Mouse (Mus musculus) cerebellum, adult 2 months (tissue): ENCODE data around the gene Hcfc1r1. TPM values are rescaled to one million over a fixed set of nuclear protein-coding genes. Genes with fewer than 3 reads are reported as not detected.

Experiments used
- DNase-seq, 2 experiments: peaks; one replicate each; pipeline ENCODE4 v3.0.0; 2021
- H3K27ac ChIP-seq: fragments of 200-500 bp; 2 replicates; pipeline ENCODE4 v1.5.1; 2012; ENCODE audit warnings: low read length, control low read depth, inconsistent platforms; ENCODE audit not compliant: insufficient read depth
- H3K27me3 ChIP-seq: fragments of 200-500 bp; 2 replicates; pipeline ENCODE4 v1.6.1; 2012; ENCODE audit warnings: inconsistent platforms, mild to moderate bottlenecking, low read length, moderate library complexity; ENCODE audit not compliant: control insufficient read depth, insufficient read depth
- H3K4me1 ChIP-seq: fragments of 200-500 bp; 2 replicates; pipeline ENCODE4 v1.6.1; 2011; ENCODE audit warnings: low read length; ENCODE audit not compliant: control insufficient read depth, insufficient read depth
- H3K4me3 ChIP-seq: fragments of 200-500 bp; replicated peaks from 2 replicates; pipeline ENCODE3; 2011; ENCODE audit warnings: mild to moderate bottlenecking, low read depth, low read length, control low read depth; ENCODE audit not compliant: insufficient read depth
- CTCF ChIP-seq: fragments of 200-500 bp; IDR thresholded peaks from 2 replicates; pipeline ENCODE4 v1.5.1; 2011; ENCODE audit warnings: low read depth, mild to moderate bottlenecking, control low read depth, low read length, moderate library complexity, borderline replicate concordance; ENCODE audit not compliant: insufficient read depth
- POLR2A ChIP-seq: fragments of 200-500 bp; IDR thresholded peaks from 2 replicates; pipeline ENCODE4 v1.6.1; 2011; ENCODE audit warnings: low read length, control low read depth, borderline replicate concordance; ENCODE audit not compliant: insufficient read depth
- WGBS: fragments of 180-500 bp; shearing (Covaris S2); methylation state at CpG from one replicate; pipeline ENCODE4 v1.1.7; 2018; 5-methylcytosine and 5-hydroxymethylcytosine counted together
- polyA plus RNA-seq: library from polyadenylated mRNA; depleted of rRNA; stranded (reverse); fragments of >200 nt; gene quantifications from 2 replicates; pipeline ENCODE4 v1.2.3, GENCODE M21; 2012; rRNA removed

The Hcfc1r1 gene
- 173 and 179 TPM in 2 replicates for polyA plus RNA-seq

DNA sequence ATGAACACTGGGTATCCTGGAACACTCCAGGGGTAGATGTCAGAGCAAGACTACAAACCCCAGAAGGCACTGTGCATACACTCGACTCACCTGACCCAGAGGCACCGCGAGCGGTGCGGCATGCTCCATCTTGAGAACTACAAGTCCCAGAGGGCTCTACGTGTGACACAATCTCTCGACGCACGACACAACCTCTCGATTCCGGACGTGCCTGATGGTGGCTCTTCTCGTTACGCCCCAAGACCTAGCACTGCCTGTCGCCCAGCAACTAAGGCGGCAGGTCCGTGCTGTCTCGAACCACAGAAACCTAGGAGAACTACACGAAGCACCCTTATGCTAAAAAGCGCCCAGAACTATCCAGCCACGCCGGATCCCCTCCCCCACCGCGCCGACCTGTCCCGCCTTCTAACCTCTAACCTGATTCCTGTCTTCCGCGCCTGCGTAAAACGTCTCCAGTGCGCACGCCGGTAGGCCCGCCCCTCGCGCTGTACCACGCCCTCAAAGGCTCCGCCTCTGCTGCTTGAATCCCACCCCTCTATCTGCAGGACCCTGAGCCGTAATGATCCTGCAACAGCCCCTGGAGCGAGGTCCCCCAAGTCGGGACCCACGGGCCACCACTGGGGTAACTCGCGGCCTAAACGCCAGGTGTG, at the start of gene Hcfc1r1, which contains the start of gene Thoc6:
TSS of gene Hcfc1r1 (plus strand) at position 173 of the 650 bp plus-strand sequence.
TSS of gene Thoc6 (minus strand) at position 459 of the 650 bp plus-strand sequence.
- H3K27ac ChIP-seq: peak within 1 kb of the TSS; percentile 78
- no peaks in the 10 kb centered on the region for H3K27me3 ChIP-seq
- TF ChIP-seq CTCF (no peak), POLR2A (peak; percentile 78; the same call in 1 of the 2 replicates)
- WGBS: under 1% methylated on average over 45 of the region's 45 CpGs
- H3K4me3 ChIP-seq: peak within 1 kb of the TSS; percentile 67
- no peaks in the 10 kb centered on the region; the same call in 1 of the 2 replicates for H3K4me1 ChIP-seq
- peak; percentile 97 for DNase-seq

DNA sequence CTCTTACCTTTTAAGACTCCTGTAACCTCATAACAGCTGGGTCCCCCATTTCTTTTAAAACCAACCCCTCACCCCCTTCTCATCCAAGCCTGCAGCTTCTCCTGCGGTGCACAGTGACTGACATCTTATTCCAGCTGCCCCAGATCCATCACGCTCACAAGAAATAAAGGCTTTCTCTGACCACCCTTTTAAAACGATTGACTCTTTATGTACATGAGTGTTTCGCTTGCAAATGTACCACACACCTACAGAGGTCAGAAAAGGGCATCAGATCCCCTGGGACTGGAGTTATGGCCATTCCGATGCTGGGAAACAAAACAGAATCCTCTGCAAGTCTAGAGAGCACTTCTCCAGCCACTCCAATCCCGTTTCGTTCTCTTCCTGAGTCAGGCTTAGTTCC, 45.6 kb upstream of the Hcfc1r1 start:
- WGBS: 38% methylated on average over 7 of the region's 7 CpGs
- Histone ChIP-seq H3K4me1 (no peaks in the 10 kb centered on the region), H3K4me3 (no peak overlapping the region), H3K27me3 (no peaks in the 10 kb centered on the region), H3K27ac (no peak overlapping the region)
- TF ChIP-seq CTCF (no peak), POLR2A (no peak)
- no peak for DNase-seq

DNA sequence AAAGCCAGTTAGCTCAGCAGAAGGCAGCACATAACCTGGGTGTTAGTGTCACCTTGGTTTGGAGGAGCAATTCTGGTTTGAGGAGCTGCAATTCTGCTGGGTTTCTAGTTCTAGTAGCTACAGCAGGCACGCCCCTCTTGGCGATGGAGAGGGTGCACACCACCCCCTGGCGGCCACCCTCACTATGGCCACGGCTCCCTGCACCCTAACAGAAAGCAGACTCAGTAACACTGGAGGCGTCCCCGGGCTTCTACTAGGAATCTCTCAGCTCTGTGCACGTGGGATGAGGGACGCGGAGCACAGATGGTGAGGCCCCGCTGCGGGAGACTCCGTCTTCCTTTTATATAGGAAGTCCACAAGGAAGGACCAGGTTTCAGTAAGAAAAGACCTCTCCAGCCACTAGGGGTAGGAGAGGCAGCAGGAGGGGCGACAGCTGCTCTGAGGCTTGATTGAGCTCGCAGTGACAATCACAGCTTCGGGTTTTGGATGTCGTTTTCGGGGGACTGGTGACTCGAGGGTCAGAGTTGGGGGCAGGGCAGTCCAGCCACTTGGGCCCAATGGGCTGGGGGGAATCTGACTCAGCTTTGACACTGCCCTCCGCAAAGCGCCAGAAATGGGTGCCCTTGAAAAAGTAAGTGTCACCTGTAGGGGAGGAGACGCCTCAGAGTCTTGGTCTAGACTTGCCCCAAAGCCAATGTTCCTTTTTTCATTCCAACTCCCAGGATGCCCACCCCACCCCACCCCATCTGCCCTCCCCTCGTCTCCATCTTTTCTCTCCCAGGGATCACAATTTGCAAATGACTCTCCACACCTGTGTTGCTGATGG, 43.0 kb upstream of the Hcfc1r1 start:
- peak; percentile 86 for TF ChIP-seq CTCF
- no peak for TF ChIP-seq POLR2A
- peak; percentile 65 to 78 for DNase-seq
- Histone ChIP-seq H3K4me1 (no peaks in the 10 kb centered on the region), H3K4me3 (no peak overlapping the region), H3K27ac (no peak overlapping the region), H3K27me3 (no peaks in the 10 kb centered on the region)
- 13% methylated on average over 22 of the region's 22 CpGs for WGBS

DNA sequence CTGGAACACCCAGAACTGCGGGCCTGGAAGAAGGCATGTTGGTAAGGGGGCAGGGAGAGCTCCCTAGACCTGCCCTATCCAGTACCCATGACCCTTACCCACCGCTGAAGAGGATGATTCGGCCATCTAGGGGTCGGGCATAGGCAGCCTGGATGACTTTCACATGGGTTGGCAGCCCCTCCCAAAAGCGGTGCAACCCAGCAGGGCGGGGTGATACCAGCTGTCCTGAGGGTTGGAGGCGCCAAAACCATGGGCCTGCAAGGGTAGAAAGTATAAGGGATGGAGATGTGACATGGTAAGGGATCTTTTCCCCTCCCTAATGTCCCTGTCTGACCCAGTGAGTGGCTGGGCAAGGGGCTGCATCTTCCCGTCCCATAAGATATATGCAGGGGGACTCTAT, 42.2 kb upstream of the Hcfc1r1 start:
- no peaks in the 10 kb centered on the region for H3K27me3 ChIP-seq
- no peaks in the 10 kb centered on the region for H3K4me1 ChIP-seq
- H3K4me3 ChIP-seq: no peak overlapping the region
- DNase-seq: no peak
- 49% methylated on average over 8 of the region's 8 CpGs for WGBS
- TF ChIP-seq CTCF (no peak), POLR2A (no peak)
- no peak overlapping the region for H3K27ac ChIP-seq

DNA sequence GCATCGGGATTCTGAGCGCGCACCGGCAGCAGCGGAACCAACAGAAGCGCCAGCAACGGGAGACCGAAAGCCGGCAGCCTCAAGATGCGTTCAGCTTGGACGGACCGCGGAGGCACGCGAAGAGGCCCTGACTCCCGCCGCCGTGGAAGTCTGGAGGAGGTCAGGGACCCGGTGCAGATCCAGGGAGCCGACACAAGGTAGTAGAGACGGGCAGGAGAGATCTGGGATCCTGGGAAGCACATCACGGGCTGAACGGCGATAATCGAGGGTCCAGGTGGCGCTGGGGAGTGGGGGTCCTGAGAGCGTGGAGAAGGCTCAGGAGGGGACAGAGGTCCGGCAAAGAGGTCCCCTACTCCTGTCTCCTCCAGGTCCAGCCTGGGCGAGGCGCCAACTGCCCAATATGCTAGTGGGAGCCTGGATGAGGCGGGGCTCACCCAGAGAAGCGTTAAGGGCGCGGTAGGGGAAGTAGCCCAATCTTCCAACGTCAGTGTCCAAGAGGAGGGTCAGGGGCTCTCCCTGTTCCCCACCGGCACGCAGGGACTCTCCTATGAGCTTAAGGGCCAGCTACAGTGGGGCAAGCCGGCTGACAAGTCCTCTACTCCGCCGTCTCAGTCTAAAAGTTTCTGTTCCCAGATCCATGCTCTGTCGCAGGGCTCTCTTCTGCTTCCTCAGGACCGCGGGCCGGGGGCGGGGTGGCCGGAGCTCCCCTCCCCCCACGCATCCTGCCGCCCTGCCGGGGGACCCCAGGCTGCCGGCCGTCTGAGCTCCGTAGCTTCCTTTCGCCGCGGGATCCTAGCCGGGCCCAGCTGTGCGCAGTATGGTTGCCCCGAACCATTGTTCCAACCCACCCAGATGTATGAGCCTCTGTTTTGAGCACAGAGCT, 28.5 kb upstream of the Hcfc1r1 start, which contains the start of gene Mmp25:
TSS of gene Mmp25 (minus strand) at position 665 of the 883 bp plus-strand sequence.
- Histone ChIP-seq H3K4me1 (no peaks in the 10 kb centered on the region), H3K4me3 (no peak within 1 kb of the TSS), H3K27me3 (no peaks in the 10 kb centered on the region; the same call in 1 of the 2 replicates), H3K27ac (no peak within 1 kb of the TSS)
- TF ChIP-seq CTCF (no peak), POLR2A (no peak)
- 2% methylated on average over 58 of the region's 58 CpGs for WGBS
- no peak for DNase-seq

DNA sequence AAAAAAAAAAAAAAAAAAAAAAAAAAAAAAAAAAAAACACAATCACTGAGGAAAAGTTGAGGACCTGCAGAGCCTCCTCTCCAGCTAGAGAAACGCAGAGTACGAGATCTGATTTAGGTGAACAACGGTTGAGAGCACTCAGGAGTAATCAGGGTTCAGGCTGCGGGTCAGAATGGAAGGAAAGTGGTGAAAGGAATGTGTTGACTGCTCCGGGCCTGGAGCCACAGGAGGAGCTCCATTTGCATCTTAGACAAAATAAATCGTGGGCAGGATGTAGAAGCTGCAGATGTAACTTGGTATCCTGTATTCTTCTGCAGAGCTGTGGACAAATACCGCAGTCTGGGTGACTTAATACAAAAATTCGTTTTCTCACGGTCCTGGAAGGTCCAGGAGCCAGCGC, 27.5 kb upstream of the Hcfc1r1 start:
- no peak overlapping the region for H3K27ac ChIP-seq
- 49% methylated on average over 10 of the region's 10 CpGs for WGBS
- H3K4me1 ChIP-seq: no peaks in the 10 kb centered on the region
- no peak for DNase-seq
- H3K4me3 ChIP-seq: no peak overlapping the region
- H3K27me3 ChIP-seq: no peaks in the 10 kb centered on the region; the same call in 1 of the 2 replicates
- no peak for TF ChIP-seq POLR2A
- no peak for TF ChIP-seq CTCF

DNA sequence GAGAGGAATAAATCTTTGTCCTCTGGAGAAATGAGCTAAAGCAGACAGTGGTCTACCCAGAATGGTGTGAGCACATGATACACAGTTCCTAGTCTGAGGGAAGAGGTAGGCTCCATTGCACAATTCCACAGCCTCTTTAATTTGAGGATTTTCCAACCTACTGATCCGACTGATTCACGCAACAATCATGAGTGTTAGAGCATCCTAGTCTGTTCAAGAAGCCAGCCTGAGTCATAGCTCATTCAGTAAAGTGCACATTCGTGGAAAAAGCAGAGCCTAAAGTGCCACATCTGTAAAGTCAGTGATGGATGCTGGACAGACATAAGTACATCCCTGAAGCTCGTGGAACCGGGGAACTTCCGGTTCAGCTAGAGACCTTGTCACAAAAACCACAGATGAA, 22.0 kb upstream of the Hcfc1r1 start:
- no peaks in the 10 kb centered on the region for H3K4me1 ChIP-seq
- no peak overlapping the region for H3K27ac ChIP-seq
- no peak overlapping the region for H3K4me3 ChIP-seq
- WGBS: 81% methylated on average over 6 of the region's 6 CpGs
- H3K27me3 ChIP-seq: no peaks in the 10 kb centered on the region; the same call in 1 of the 2 replicates
- no peak for DNase-seq
- TF ChIP-seq CTCF (no peak), POLR2A (no peak)
